Mouse (Mus musculus) heart, postnatal 10 days (tissue): ENCODE results near the gene Gdf10. TPM values are rescaled to one million over a fixed set of nuclear protein-coding genes. Genes with fewer than 3 reads are reported as not detected.

ENCODE experiments used
- DNase-seq, 2 experiments: peaks; one replicate each; pipeline ENCODE4 v3.0.0; 2021
- intact Hi-C: fragments of 180-260 bp; cut with DNase I; formaldehyde crosslinking; loops from one replicate; pipeline ENCODE4 v1.15.1; 2025
- total RNA-seq, 2 experiments: library from RNA; stranded (reverse); gene quantifications; 2 replicates each; pipeline ENCODE4 v1.2.3; 2021

Gdf10 gene
- total RNA-seq, 2 experiments from 2014 or later = 2.3 to 3.2 TPM

- peak; percentile 51 to 69 for DNase-seq
- intact Hi-C loops = loop anchor here (1.0 to 2.0 kb wide), 3 partner anchors 239 to 301 kb away; no protein-coding TSS in a partner anchor
Measured at GRCm38 (mm10) chr14:33933778-33934317, 10.5 kb downstream of the Gdf10 start.

- peak; percentile 59 to 80 for DNase-seq
- intact Hi-C loops = no loop called here
Measured at GRCm38 (mm10) chr14:33939117-33939516, 15.7 kb downstream of the Gdf10 start.

GRCm38 (mm10) chr14:33940739-33941138 lies 17.4 kb downstream of the Gdf10 start, which contains the start of gene Gdf2:
Gene Gdf2, plus strand, starts transcription at chr14:33941039.
- intact Hi-C loops = no loop called here
- DNase-seq = no peak

GRCm38 (mm10) chr14:33942222-33942621 lies 18.8 kb downstream of the Gdf10 start:
- intact Hi-C loops = no loop called here
- no peak for DNase-seq

DNA sequence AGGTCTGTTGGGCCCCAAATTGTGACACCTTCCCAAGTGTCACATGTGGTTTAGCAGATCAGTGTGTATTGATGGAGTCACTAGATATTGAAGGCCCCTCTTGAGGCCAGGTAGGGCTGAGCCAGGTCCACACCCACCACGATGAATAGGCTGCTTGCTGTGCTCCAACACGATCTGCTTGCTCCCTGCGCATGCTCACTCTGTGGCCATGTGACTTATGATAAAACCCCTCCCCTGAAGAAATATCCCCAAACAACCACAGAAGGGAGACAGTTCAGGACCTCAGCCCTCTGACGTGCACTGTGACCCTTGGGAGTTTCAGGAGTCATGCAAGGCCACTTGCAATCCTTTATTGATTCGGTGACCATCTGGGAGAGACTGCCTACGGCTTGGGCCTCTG lies 22.7 kb downstream of the Gdf10 start:
- no peak for DNase-seq
- intact Hi-C loops = no loop called here

DNA sequence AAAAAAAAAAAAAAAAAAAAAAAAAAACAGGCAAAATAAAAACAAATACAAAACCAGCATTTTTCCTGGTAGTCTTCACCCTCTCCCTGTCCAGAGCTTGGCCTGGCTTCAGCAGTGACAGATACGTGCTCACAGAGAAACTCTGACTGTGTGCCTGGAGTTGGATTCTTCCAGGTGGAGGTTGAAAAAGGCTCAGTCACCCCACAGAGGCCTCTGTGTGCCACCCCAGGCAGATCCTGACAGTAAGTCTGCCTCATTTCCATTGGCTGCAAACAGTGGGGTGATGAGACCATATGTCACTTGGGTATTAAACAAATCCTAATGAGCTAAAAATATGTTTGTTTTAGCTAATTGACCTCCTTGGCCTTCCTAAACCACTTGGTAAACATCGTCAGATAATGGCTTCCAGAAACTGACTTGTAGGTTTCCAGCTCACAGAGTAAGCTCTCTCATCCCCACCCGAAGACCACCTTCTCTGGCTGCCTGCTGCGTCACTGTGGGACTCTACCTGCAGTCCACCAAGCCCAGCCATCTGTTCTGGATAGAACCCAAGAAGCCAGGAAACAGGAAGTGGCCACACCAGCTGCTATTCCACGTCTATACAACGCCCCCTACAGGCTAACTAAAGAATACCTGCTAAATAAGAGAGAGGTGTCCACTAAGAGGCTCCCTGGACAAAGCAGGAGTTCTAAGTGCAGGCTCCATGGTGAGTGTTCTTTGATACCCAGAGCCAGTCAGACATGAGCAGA lies 29.0 kb downstream of the Gdf10 start:
- intact Hi-C loops = loop anchor here (10.0 kb wide), 1 partner anchor 412 kb away; no protein-coding TSS in a partner anchor
- DNase-seq = no peak

- DNase-seq = no peak
- intact Hi-C loops = loop anchor here (10.0 kb wide), 1 partner anchor 411 kb away; no protein-coding TSS in a partner anchor
Measured at GRCm38 (mm10) chr14:33953761-33954160, 30.4 kb downstream of the Gdf10 start, which contains the start of gene Rbp3. Gene Rbp3, plus strand, starts transcription at chr14:33954003.

DNA sequence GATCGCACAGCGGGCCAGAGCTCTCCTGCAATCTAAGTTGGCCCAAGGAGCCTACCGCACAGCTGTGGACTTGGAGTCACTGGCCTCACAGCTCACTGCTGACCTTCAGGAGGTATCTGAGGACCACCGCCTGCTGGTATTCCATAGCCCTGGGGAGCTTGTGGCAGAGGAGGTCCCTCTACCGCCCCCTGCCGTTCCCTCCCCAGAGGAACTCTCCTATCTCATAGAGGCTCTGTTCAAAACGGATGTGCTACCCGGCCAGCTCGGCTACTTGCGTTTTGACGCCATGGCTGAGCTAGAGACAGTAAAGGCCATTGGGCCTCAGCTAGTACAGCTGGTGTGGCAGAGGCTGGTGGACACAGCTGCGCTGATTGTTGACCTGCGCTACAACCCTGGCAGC lies 32.7 kb downstream of the Gdf10 start:
- DNase-seq = no peak
- intact Hi-C loops = loop anchor here (10.0 kb wide), 1 partner anchor 409 kb away; no protein-coding TSS in a partner anchor

DNA sequence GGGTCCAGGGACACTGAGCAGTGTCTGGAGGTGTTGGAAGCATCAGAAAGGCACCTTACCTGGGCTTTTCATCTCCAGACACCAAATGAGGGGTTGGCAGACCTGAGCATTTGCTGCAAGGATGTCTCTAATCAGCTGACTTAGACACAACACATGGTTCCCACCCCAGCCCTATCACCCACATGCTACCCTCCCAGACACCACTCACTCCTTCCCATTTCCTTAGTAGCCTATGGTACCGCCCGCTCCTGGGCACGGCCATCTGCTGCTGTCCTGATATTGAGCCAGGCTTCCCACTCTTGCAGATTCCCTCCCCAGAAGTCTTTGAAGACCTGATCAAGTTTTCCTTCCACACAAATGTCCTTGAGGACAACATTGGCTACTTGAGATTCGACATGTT lies 34.8 kb downstream of the Gdf10 start:
- DNase-seq = no peak
- intact Hi-C loops = loop anchor here (10.0 kb wide), 1 partner anchor 407 kb away; no protein-coding TSS in a partner anchor

DNA sequence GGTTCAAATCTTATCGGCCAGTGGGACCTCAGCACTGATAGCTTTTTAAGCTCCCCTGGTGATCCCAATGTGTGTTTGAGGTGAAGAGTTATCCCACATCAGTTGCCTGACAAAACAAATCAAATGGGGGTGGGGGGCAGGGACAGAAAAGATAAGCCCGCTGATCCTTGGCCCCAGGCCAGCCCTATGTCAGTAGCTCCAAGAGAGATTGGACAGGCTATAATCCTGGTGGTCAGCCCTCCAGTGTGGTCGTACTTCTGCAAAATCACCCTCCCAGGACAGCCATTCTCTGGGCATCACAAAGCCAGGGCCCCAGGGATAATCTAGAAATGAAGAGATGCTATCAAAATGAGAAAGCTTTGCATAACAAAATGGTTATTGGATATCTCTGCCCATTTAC lies 35.5 kb downstream of the Gdf10 start:
- intact Hi-C loops = loop anchor here (1.0 to 10.0 kb wide), 2 partner anchors 147 to 406 kb away; no protein-coding TSS in a partner anchor
- DNase-seq = no peak

GRCm38 (mm10) chr14:33959341-33959740 lies 36.0 kb downstream of the Gdf10 start:
- intact Hi-C loops = loop anchor here (1.0 to 10.0 kb wide), 2 partner anchors 147 to 405 kb away; no protein-coding TSS in a partner anchor
- peak; percentile 63 to 77 for DNase-seq

DNA sequence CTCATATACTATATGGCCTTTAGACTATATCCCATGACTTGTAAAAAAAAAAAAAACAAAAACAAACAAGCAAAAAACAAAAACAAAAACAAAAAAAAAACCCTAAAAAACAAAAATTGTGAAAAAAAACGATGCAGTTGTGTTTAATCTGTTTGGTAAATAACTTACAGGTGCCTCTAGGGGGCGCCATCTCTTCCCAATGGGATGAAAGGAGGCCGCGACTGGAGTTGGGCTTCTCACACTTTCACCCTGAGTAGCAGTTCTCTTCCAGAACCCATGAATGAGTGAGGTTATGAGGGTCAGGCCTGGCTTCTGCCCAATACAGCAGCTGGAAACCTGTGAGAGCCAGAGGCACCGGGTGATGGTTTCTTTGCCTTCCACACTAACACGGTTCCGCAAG lies 42.3 kb downstream of the Gdf10 start:
- intact Hi-C loops = loop anchor here (10.0 kb wide), 1 partner anchor 269 kb away; no protein-coding TSS in a partner anchor
- no peak for DNase-seq

- DNase-seq = peak in 1 of 2 experiments; percentile 9
- intact Hi-C loops = no loop called here
Measured at GRCm38 (mm10) chr14:33972679-33973078, 49.3 kb downstream of the Gdf10 start.

DNA sequence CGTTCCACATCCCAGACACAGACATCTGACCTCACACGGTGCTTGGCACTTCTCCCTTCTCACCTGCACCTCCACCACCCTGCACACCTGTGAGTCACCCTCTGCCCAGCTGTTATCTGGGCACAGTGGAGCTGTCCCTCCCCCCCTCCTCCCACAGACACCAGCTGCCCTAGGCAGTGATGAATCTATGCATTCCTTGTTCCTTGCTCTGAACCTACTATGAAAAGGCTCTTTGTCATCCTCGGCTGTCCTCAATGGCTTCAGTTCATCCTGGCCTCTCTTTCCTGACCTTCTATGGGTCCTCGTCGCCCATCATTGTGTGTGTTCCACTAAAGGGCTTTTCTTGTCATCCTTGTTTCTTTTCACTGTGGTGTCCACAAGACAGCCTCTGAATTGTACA lies 51.4 kb downstream of the Gdf10 start:
- intact Hi-C loops = no loop called here
- no peak for DNase-seq

DNA sequence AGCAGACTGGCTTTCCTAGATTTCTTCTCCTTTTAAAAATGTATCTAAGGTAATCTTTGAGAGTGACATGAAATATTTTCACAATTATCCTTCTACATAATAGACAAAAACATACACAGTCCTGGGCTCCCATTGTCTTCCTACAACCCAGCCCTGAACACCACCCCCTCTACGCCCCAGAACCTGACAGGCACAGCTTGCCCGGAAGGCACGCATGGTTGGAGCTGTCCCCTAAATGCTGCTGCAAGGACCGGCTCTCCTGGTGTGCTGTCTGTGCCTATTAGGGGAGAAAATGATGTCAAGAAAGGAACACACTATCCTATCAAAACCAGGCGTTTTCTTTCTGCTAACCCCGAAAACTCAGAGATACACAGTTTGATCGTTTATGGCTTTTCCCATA lies 54.4 kb downstream of the Gdf10 start:
- DNase-seq = no peak
- intact Hi-C loops = no loop called here

- peak in 1 of 2 experiments; percentile 6 for DNase-seq
- intact Hi-C loops = no loop called here
Measured at GRCm38 (mm10) chr14:33978604-33979059, 55.2 kb downstream of the Gdf10 start, which contains the start of gene Zfp488. Gene Zfp488, minus strand, starts transcription at chr14:33978764.

Other genes starting within 250 kb of the Gdf10 start
- under 1 TPM; 0.10 to 0.17 TPM for gene Gdf2, start 17.5 kb downstream of the Gdf10 start, total RNA-seq
- gene Rbp3, start 30.4 kb downstream of the Gdf10 start, total RNA-seq = not detected
- gene Zfp488, start 55.2 kb downstream of the Gdf10 start, total RNA-seq = under 1 TPM in 1 of 2 experiments, not detected in 1; 0.07 TPM
- gene Gm30083, start 91.6 kb downstream of the Gdf10 start, total RNA-seq = not detected
- not detected for gene Gm5460, start 93.2 kb downstream of the Gdf10 start, total RNA-seq
- not detected for gene Antxrl, start 129.1 kb downstream of the Gdf10 start, total RNA-seq
- gene Anxa8, start 162.4 kb downstream of the Gdf10 start, total RNA-seq = 1 to 10 TPM; 3.3 TPM
- gene A630023A22Rik, start 179.2 kb downstream of the Gdf10 start, total RNA-seq = not detected
- under 1 TPM; 0.12 TPM for gene Npy4r, start 228.9 kb downstream of the Gdf10 start, total RNA-seq